Mouse (Mus musculus): ENCODE measurements around the gene Rnf216. TPM values are rescaled to one million over a fixed set of nuclear protein-coding genes. Genes with fewer than 3 reads are reported as not detected.

Gene Rnf216
- polyA plus RNA-seq, 1 experiment from 2014 or later = 36.8 TPM

- H3K4me3 ChIP-seq (ENCODE audit: low read depth, low read length) = no peak overlapping the region
- no peaks in the 10 kb centered on the region for H3K9me3 ChIP-seq (ENCODE audit: control insufficient read depth, low read length)
- 9% methylated on average over 2 of the region's 2 CpGs for WGBS
- ATAC-seq (ENCODE audit: low read depth) = no peak
- H3K4me2 ChIP-seq (ENCODE audit: low read depth, low read length) = no peak overlapping the region
- H3K27me3 ChIP-seq (ENCODE audit: control insufficient read depth, insufficient read depth, low read length) = no peaks in the 10 kb centered on the region
- H3K9ac ChIP-seq (replicated peaks; ENCODE audit: low read depth, low read length) = no peak overlapping the region
- H3K36me3 ChIP-seq (ENCODE audit: control insufficient read depth, insufficient read depth, low read length) = no peaks in the 10 kb centered on the region
- no peaks in the 10 kb centered on the region for H3K4me1 ChIP-seq (ENCODE audit: control insufficient read depth, insufficient read depth, low read length)
- peak overlapping the region; percentile 6; the same call in 1 of the 2 replicates for H3K27ac ChIP-seq (ENCODE audit: low read depth, low read length)
These were observed 51.9 kb downstream of the Rnf216 start for GRCm38 (mm10) chr5:143060774-143061385.

- Histone ChIP-seq H3K36me3 (ENCODE audit: control insufficient read depth, insufficient read depth, low read length) (no peaks in the 10 kb centered on the region), H3K9ac (replicated peaks; ENCODE audit: low read depth, low read length) (no peak overlapping the region), H3K27me3 (ENCODE audit: control insufficient read depth, insufficient read depth, low read length) (no peaks in the 10 kb centered on the region), H3K4me3 (ENCODE audit: low read depth, low read length) (no peak overlapping the region), H3K4me1 (ENCODE audit: control insufficient read depth, insufficient read depth, low read length) (no peaks in the 10 kb centered on the region), H3K9me3 (ENCODE audit: control insufficient read depth, low read length) (no peaks in the 10 kb centered on the region), H3K4me2 (ENCODE audit: low read depth, low read length) (no peak overlapping the region), H3K27ac (ENCODE audit: low read depth, low read length) (no peak overlapping the region)
- 92% methylated on average over 1 of the region's 1 CpGs for WGBS
- ATAC-seq (ENCODE audit: low read depth) = no peak
These were observed 52.8 kb downstream of the Rnf216 start for GRCm38 (mm10) chr5:143059958-143060357.

- no peak overlapping the region for H3K27ac ChIP-seq (ENCODE audit: low read depth, low read length)
- no peak overlapping the region for H3K4me2 ChIP-seq (ENCODE audit: low read depth, low read length)
- no peaks in the 10 kb centered on the region for H3K36me3 ChIP-seq (ENCODE audit: control insufficient read depth, insufficient read depth, low read length)
- H3K4me1 ChIP-seq (ENCODE audit: control insufficient read depth, insufficient read depth, low read length) = no peaks in the 10 kb centered on the region
- H3K27me3 ChIP-seq (ENCODE audit: control insufficient read depth, insufficient read depth, low read length) = no peaks in the 10 kb centered on the region
- no peak for ATAC-seq (ENCODE audit: low read depth)
- no peak overlapping the region for H3K9ac ChIP-seq (replicated peaks; ENCODE audit: low read depth, low read length)
- H3K9me3 ChIP-seq (ENCODE audit: control insufficient read depth, low read length) = no peaks in the 10 kb centered on the region
- H3K4me3 ChIP-seq (ENCODE audit: low read depth, low read length) = no peak overlapping the region
These were observed 53.6 kb downstream of the Rnf216 start for GRCm38 (mm10) chr5:143059182-143059581.

GRCm38 (mm10) chr5:143058675-143059074, 54.1 kb downstream of the Rnf216 start:
- H3K36me3 ChIP-seq (ENCODE audit: control insufficient read depth, insufficient read depth, low read length) = no peaks in the 10 kb centered on the region
- ATAC-seq (ENCODE audit: low read depth) = no peak
- no peak overlapping the region for H3K27ac ChIP-seq (ENCODE audit: low read depth, low read length)
- H3K27me3 ChIP-seq (ENCODE audit: control insufficient read depth, insufficient read depth, low read length) = no peaks in the 10 kb centered on the region
- no peak overlapping the region for H3K9ac ChIP-seq (replicated peaks; ENCODE audit: low read depth, low read length)
- H3K9me3 ChIP-seq (ENCODE audit: control insufficient read depth, low read length) = no peaks in the 10 kb centered on the region
- H3K4me3 ChIP-seq (ENCODE audit: low read depth, low read length) = no peak overlapping the region
- H3K4me1 ChIP-seq (ENCODE audit: control insufficient read depth, insufficient read depth, low read length) = no peaks in the 10 kb centered on the region
- no peak overlapping the region for H3K4me2 ChIP-seq (ENCODE audit: low read depth, low read length)

- no peaks in the 10 kb centered on the region for H3K27me3 ChIP-seq (ENCODE audit: control insufficient read depth, insufficient read depth, low read length)
- H3K9me3 ChIP-seq (ENCODE audit: control insufficient read depth, low read length) = no peaks in the 10 kb centered on the region
- no peak overlapping the region for H3K4me3 ChIP-seq (ENCODE audit: low read depth, low read length)
- H3K36me3 ChIP-seq (ENCODE audit: control insufficient read depth, insufficient read depth, low read length) = no peaks in the 10 kb centered on the region
- H3K9ac ChIP-seq (replicated peaks; ENCODE audit: low read depth, low read length) = no peak overlapping the region
- ATAC-seq (ENCODE audit: low read depth) = no peak
- H3K27ac ChIP-seq (ENCODE audit: low read depth, low read length) = no peak overlapping the region
- no peaks in the 10 kb centered on the region for H3K4me1 ChIP-seq (ENCODE audit: control insufficient read depth, insufficient read depth, low read length)
- 53% methylated on average over 2 of the region's 2 CpGs for WGBS
- no peak overlapping the region for H3K4me2 ChIP-seq (ENCODE audit: low read depth, low read length)
These were observed 54.6 kb downstream of the Rnf216 start for GRCm38 (mm10) chr5:143058208-143058607.

GRCm38 (mm10) chr5:143057753-143058152, 55.0 kb downstream of the Rnf216 start:
- H3K36me3 ChIP-seq (ENCODE audit: control insufficient read depth, insufficient read depth, low read length) = no peaks in the 10 kb centered on the region
- H3K9me3 ChIP-seq (ENCODE audit: control insufficient read depth, low read length) = no peaks in the 10 kb centered on the region
- no peaks in the 10 kb centered on the region for H3K27me3 ChIP-seq (ENCODE audit: control insufficient read depth, insufficient read depth, low read length)
- no peak overlapping the region for H3K4me2 ChIP-seq (ENCODE audit: low read depth, low read length)
- H3K4me3 ChIP-seq (ENCODE audit: low read depth, low read length) = no peak overlapping the region
- no peak for ATAC-seq (ENCODE audit: low read depth)
- H3K9ac ChIP-seq (replicated peaks; ENCODE audit: low read depth, low read length) = no peak overlapping the region
- H3K27ac ChIP-seq (ENCODE audit: low read depth, low read length) = no peak overlapping the region
- no peaks in the 10 kb centered on the region for H3K4me1 ChIP-seq (ENCODE audit: control insufficient read depth, insufficient read depth, low read length)
- WGBS = 83% methylated on average over 1 of the region's 1 CpGs

GRCm38 (mm10) chr5:143056191-143056880, 56.5 kb downstream of the Rnf216 start:
- no peak for ATAC-seq (ENCODE audit: low read depth)
- Histone ChIP-seq H3K27ac (ENCODE audit: low read depth, low read length) (no peak overlapping the region), H3K36me3 (ENCODE audit: control insufficient read depth, insufficient read depth, low read length) (no peaks in the 10 kb centered on the region), H3K4me3 (ENCODE audit: low read depth, low read length) (no peak overlapping the region), H3K9me3 (ENCODE audit: control insufficient read depth, low read length) (no peaks in the 10 kb centered on the region), H3K4me2 (ENCODE audit: low read depth, low read length) (no peak overlapping the region), H3K27me3 (ENCODE audit: control insufficient read depth, insufficient read depth, low read length) (no peaks in the 10 kb centered on the region), H3K9ac (replicated peaks; ENCODE audit: low read depth, low read length) (no peak overlapping the region), H3K4me1 (ENCODE audit: control insufficient read depth, insufficient read depth, low read length) (no peaks in the 10 kb centered on the region)
- WGBS = 81% methylated on average over 4 of the region's 4 CpGs

GRCm38 (mm10) chr5:143055501-143056125, 57.2 kb downstream of the Rnf216 start:
- Histone ChIP-seq H3K9me3 (ENCODE audit: control insufficient read depth, low read length) (no peaks in the 10 kb centered on the region), H3K27me3 (ENCODE audit: control insufficient read depth, insufficient read depth, low read length) (no peaks in the 10 kb centered on the region), H3K4me3 (ENCODE audit: low read depth, low read length) (no peak overlapping the region), H3K36me3 (ENCODE audit: control insufficient read depth, insufficient read depth, low read length) (no peaks in the 10 kb centered on the region), H3K4me2 (ENCODE audit: low read depth, low read length) (no peak overlapping the region), H3K9ac (replicated peaks; ENCODE audit: low read depth, low read length) (no peak overlapping the region), H3K4me1 (ENCODE audit: control insufficient read depth, insufficient read depth, low read length) (no peaks in the 10 kb centered on the region), H3K27ac (ENCODE audit: low read depth, low read length) (no peak overlapping the region)
- 81% methylated on average over 3 of the region's 3 CpGs for WGBS
- no peak for ATAC-seq (ENCODE audit: low read depth)

GRCm38 (mm10) chr5:143054703-143055102, 58.1 kb downstream of the Rnf216 start:
- no peak for ATAC-seq (ENCODE audit: low read depth)
- Histone ChIP-seq H3K9ac (replicated peaks; ENCODE audit: low read depth, low read length) (no peak overlapping the region), H3K4me1 (ENCODE audit: control insufficient read depth, insufficient read depth, low read length) (peaks cover 8% of the 10 kb centered on the region), H3K9me3 (ENCODE audit: control insufficient read depth, low read length) (no peaks in the 10 kb centered on the region), H3K27ac (ENCODE audit: low read depth, low read length) (no peak overlapping the region), H3K36me3 (ENCODE audit: control insufficient read depth, insufficient read depth, low read length) (no peaks in the 10 kb centered on the region), H3K4me3 (ENCODE audit: low read depth, low read length) (no peak overlapping the region), H3K4me2 (ENCODE audit: low read depth, low read length) (no peak overlapping the region), H3K27me3 (ENCODE audit: control insufficient read depth, insufficient read depth, low read length) (no peaks in the 10 kb centered on the region)
- WGBS = 91% methylated on average over 2 of the region's 2 CpGs

Measured in neural tube, embryonic 14.5 days (tissue).